Mouse (Mus musculus) midbrain, embryonic 14.5 days (tissue): ENCODE measurements at regions not wholly inside any gene's neighbourhood (a gene's known extent, or its start where the extent isn't known, plus 50 kb on each side); places are given as distances from the start of the nearest gene placed in this dataset.

Experiments
- ATAC-seq: fragments of 200-750 bp; cut with Nextera tagmentation; 2 replicates; pipeline ENCODE4 v1.8.0; 2017; ENCODE audit warnings: moderate number of reproducible peaks, moderate library complexity; ENCODE audit not compliant: low FRiP score, low TSS enrichment
- DNase-seq: peaks from one replicate; pipeline ENCODE4 v3.0.0-alpha.2; 2015
- H3K27ac ChIP-seq: fragments of 300-500 bp; sonication (generic); replicated peaks from 2 replicates; pipeline ENCODE4 v1.5.1; 2014; ENCODE audit warnings: mild to moderate bottlenecking, low read depth, low read length, moderate library complexity
- H3K27me3 ChIP-seq: fragments of 300-500 bp; sonication (generic); 2 replicates; pipeline ENCODE4 v1.6.1; 2014; ENCODE audit warnings: low read length, control low read depth, mixed read lengths; ENCODE audit not compliant: control insufficient read depth, insufficient read depth
- H3K36me3 ChIP-seq: fragments of 300-500 bp; sonication (generic); 2 replicates; pipeline ENCODE4 v1.6.1; 2014; ENCODE audit warnings: low read length, control low read depth; ENCODE audit not compliant: control insufficient read depth, insufficient read depth
- H3K4me1 ChIP-seq: fragments of 300-500 bp; sonication (generic); 2 replicates; pipeline ENCODE4 v1.6.1; 2014; ENCODE audit warnings: mild to moderate bottlenecking, antibody characterized with exemption, low read length, control low read depth; ENCODE audit not compliant: control insufficient read depth, insufficient read depth
- H3K4me2 ChIP-seq: fragments of 300-500 bp; sonication (generic); 2 replicates; pipeline ENCODE4 v1.6.1; 2014; ENCODE audit warnings: mild to moderate bottlenecking, low read length, moderate library complexity
- H3K4me3 ChIP-seq: fragments of 300-500 bp; sonication (generic); replicated peaks from 2 replicates; pipeline ENCODE4 v1.5.1; 2014; ENCODE audit warnings: low read depth, low read length
- H3K9ac ChIP-seq: fragments of 300-500 bp; sonication (generic); replicated peaks from 2 replicates; pipeline ENCODE4 v1.6.1; 2014; ENCODE audit warnings: mild to moderate bottlenecking, low read length, moderate library complexity
- H3K9me3 ChIP-seq: fragments of 300-500 bp; sonication (generic); 2 replicates; pipeline ENCODE4 v1.6.1; 2016; ENCODE audit warnings: low read length, control low read depth, mixed read lengths; ENCODE audit not compliant: control insufficient read depth
- WGBS: fragments of 180-500 bp; shearing (Covaris S2); extraction: QIAGEN DNeasy Blood & Tissue Kit; methylation state at CpG from one replicate; pipeline ENCODE4 v1.1.7; 2014; 5-methylcytosine and 5-hydroxymethylcytosine counted together

- Histone ChIP-seq H3K27ac (no peak overlapping the region), H3K4me1 (no peaks in the 10 kb centered on the region), H3K27me3 (no peaks in the 10 kb centered on the region), H3K4me3 (no peak overlapping the region), H3K9me3 (no peaks in the 10 kb centered on the region), H3K9ac (no peak overlapping the region), H3K36me3 (no peaks in the 10 kb centered on the region), H3K4me2 (no peak overlapping the region)
- ATAC-seq (no peak), DNase-seq (no peak)
- WGBS: 95% methylated on average over 4 of the region's 4 CpGs
Measured at GRCm38 (mm10) chr3:147284357-147284756, 432.2 kb downstream of the Ttll7 start.

GRCm38 (mm10) chr3:147285496-147285895 is 433.3 kb downstream of the Ttll7 start:
- Histone ChIP-seq H3K9ac (no peak overlapping the region), H3K4me3 (no peak overlapping the region), H3K9me3 (no peaks in the 10 kb centered on the region), H3K27ac (no peak overlapping the region), H3K4me1 (no peaks in the 10 kb centered on the region), H3K27me3 (no peaks in the 10 kb centered on the region), H3K4me2 (no peak overlapping the region), H3K36me3 (no peaks in the 10 kb centered on the region)
- DNase-seq (no peak), ATAC-seq (no peak)
- 89% methylated on average over 5 of the region's 5 CpGs for WGBS

- no peaks in the 10 kb centered on the region for H3K9me3 ChIP-seq
- no peaks in the 10 kb centered on the region for H3K4me1 ChIP-seq
- H3K9ac ChIP-seq: no peak overlapping the region
- no peaks in the 10 kb centered on the region for H3K27me3 ChIP-seq
- H3K27ac ChIP-seq: no peak overlapping the region
- ATAC-seq (no peak), DNase-seq (no peak)
- H3K4me2 ChIP-seq: no peak overlapping the region
- WGBS: 75% methylated on average over 8 of the region's 8 CpGs
- H3K36me3 ChIP-seq: no peaks in the 10 kb centered on the region
- no peak overlapping the region for H3K4me3 ChIP-seq
Measured at GRCm38 (mm10) chr3:147287503-147287902, 435.3 kb downstream of the Ttll7 start.

- no peaks in the 10 kb centered on the region for H3K4me1 ChIP-seq
- ATAC-seq: no peak
- no peaks in the 10 kb centered on the region for H3K9me3 ChIP-seq
- DNase-seq: no peak
- H3K36me3 ChIP-seq: no peaks in the 10 kb centered on the region
- H3K4me3 ChIP-seq: no peak overlapping the region
- no peaks in the 10 kb centered on the region for H3K27me3 ChIP-seq
- no peak overlapping the region for H3K4me2 ChIP-seq
- no peak overlapping the region for H3K27ac ChIP-seq
- no peak overlapping the region for H3K9ac ChIP-seq
- 91% methylated on average over 10 of the region's 10 CpGs for WGBS
Measured at GRCm38 (mm10) chr3:147291696-147292327, 439.6 kb downstream of the Ttll7 start.

GRCm38 (mm10) chr3:147298065-147298464 is 445.9 kb downstream of the Ttll7 start:
- no peaks in the 10 kb centered on the region for H3K36me3 ChIP-seq
- peaks cover 6% of the 10 kb centered on the region; the same call in 1 of the 2 replicates for H3K4me1 ChIP-seq
- 5% methylated on average over 9 of the region's 9 CpGs for WGBS
- no peak overlapping the region for H3K4me2 ChIP-seq
- no peak overlapping the region for H3K9ac ChIP-seq
- ATAC-seq (no peak), DNase-seq (peak; percentile 23)
- no peak overlapping the region for H3K27ac ChIP-seq
- H3K9me3 ChIP-seq: no peaks in the 10 kb centered on the region
- H3K27me3 ChIP-seq: no peaks in the 10 kb centered on the region
- no peak overlapping the region for H3K4me3 ChIP-seq

- no peak overlapping the region for H3K27ac ChIP-seq
- H3K27me3 ChIP-seq: no peaks in the 10 kb centered on the region
- H3K4me1 ChIP-seq: no peaks in the 10 kb centered on the region
- no peaks in the 10 kb centered on the region for H3K36me3 ChIP-seq
- WGBS: 93% methylated on average over 2 of the region's 2 CpGs
- no peak overlapping the region for H3K4me3 ChIP-seq
- DNase-seq (no peak), ATAC-seq (no peak)
- H3K9me3 ChIP-seq: no peaks in the 10 kb centered on the region
- H3K4me2 ChIP-seq: no peak overlapping the region
- no peak overlapping the region for H3K9ac ChIP-seq
Measured at GRCm38 (mm10) chr3:147325522-147325921, 473.4 kb downstream of the Ttll7 start.

GRCm38 (mm10) chr3:147334301-147334700 is 482.1 kb downstream of the Ttll7 start:
- peak; percentile 30 for DNase-seq
- H3K9me3 ChIP-seq: no peaks in the 10 kb centered on the region
- no peak overlapping the region for H3K4me3 ChIP-seq
- H3K4me2 ChIP-seq: no peak overlapping the region
- H3K4me1 ChIP-seq: no peaks in the 10 kb centered on the region
- H3K27ac ChIP-seq: no peak overlapping the region
- no peaks in the 10 kb centered on the region for H3K27me3 ChIP-seq
- no peak overlapping the region for H3K9ac ChIP-seq
- no peak for ATAC-seq
- WGBS: 74% methylated on average over 6 of the region's 6 CpGs
- H3K36me3 ChIP-seq: no peaks in the 10 kb centered on the region

- H3K4me2 ChIP-seq: no peak overlapping the region
- no peak overlapping the region for H3K4me3 ChIP-seq
- H3K36me3 ChIP-seq: no peaks in the 10 kb centered on the region
- H3K27ac ChIP-seq: no peak overlapping the region
- no peak for ATAC-seq
- no peaks in the 10 kb centered on the region for H3K4me1 ChIP-seq
- DNase-seq: no peak
- H3K9me3 ChIP-seq: no peaks in the 10 kb centered on the region
- no peak overlapping the region for H3K9ac ChIP-seq
- 77% methylated on average over 7 of the region's 7 CpGs for WGBS
- H3K27me3 ChIP-seq: no peaks in the 10 kb centered on the region
Measured at GRCm38 (mm10) chr3:147335286-147335685, 483.1 kb downstream of the Ttll7 start.

GRCm38 (mm10) chr3:147339427-147339826 is 487.3 kb downstream of the Ttll7 start:
- Histone ChIP-seq H3K9ac (no peak overlapping the region), H3K4me1 (no peaks in the 10 kb centered on the region), H3K27me3 (no peaks in the 10 kb centered on the region), H3K4me3 (no peak overlapping the region), H3K9me3 (no peaks in the 10 kb centered on the region), H3K36me3 (no peaks in the 10 kb centered on the region), H3K4me2 (no peak overlapping the region), H3K27ac (no peak overlapping the region)
- WGBS: 69% methylated on average over 2 of the region's 2 CpGs
- ATAC-seq (no peak), DNase-seq (peak; percentile 44)
